Mouse (Mus musculus): Measurements from ENCODE around the gene Thrb. TPM values are rescaled to one million over a fixed set of nuclear protein-coding genes. Genes with fewer than 3 reads are reported as not detected.

Thrb gene
- polyA plus RNA-seq, 1 experiment from 2014 or later, result 0.20 TPM

- no peak overlapping the region for H3K27ac ChIP-seq (ENCODE audit: low read depth, low read length)
- H3K9me3 ChIP-seq (ENCODE audit: control insufficient read depth, low read length), result no peaks in the 10 kb centered on the region
- no peak overlapping the region for H3K4me2 ChIP-seq (replicated peaks; ENCODE audit: low read depth, low read length)
- no peaks in the 10 kb centered on the region for H3K36me3 ChIP-seq (ENCODE audit: control insufficient read depth, insufficient read depth, low read length)
- H3K4me1 ChIP-seq (ENCODE audit: control insufficient read depth, insufficient read depth, low read length), result no peaks in the 10 kb centered on the region
- H3K27me3 ChIP-seq (ENCODE audit: control insufficient read depth, insufficient read depth, low read length), result no peaks in the 10 kb centered on the region
- H3K9ac ChIP-seq (ENCODE audit: low read depth, low read length), result no peak overlapping the region
- WGBS, result 71% methylated on average over 1 of the region's 1 CpGs
- ATAC-seq (ENCODE audit: low FRiP score, low TSS enrichment), result no peak
- H3K4me3 ChIP-seq (ENCODE audit: low read length), result no peak overlapping the region
Measured at GRCm38 (mm10) chr14:17691246-17691645, 31.2 kb downstream of the Thrb start.

- 69% methylated on average over 4 of the region's 4 CpGs for WGBS
- Histone ChIP-seq H3K27ac (ENCODE audit: low read depth, low read length) (no peak overlapping the region), H3K4me3 (ENCODE audit: low read length) (no peak overlapping the region), H3K9ac (ENCODE audit: low read depth, low read length) (no peak overlapping the region), H3K4me2 (replicated peaks; ENCODE audit: low read depth, low read length) (no peak overlapping the region), H3K9me3 (ENCODE audit: control insufficient read depth, low read length) (no peaks in the 10 kb centered on the region), H3K4me1 (ENCODE audit: control insufficient read depth, insufficient read depth, low read length) (no peaks in the 10 kb centered on the region), H3K36me3 (ENCODE audit: control insufficient read depth, insufficient read depth, low read length) (no peaks in the 10 kb centered on the region), H3K27me3 (ENCODE audit: control insufficient read depth, insufficient read depth, low read length) (no peaks in the 10 kb centered on the region)
- ATAC-seq (ENCODE audit: low FRiP score, low TSS enrichment), result no peak
Measured at GRCm38 (mm10) chr14:17695526-17695925, 35.5 kb downstream of the Thrb start.

- no peak for ATAC-seq (ENCODE audit: low FRiP score, low TSS enrichment)
- H3K4me2 ChIP-seq (replicated peaks; ENCODE audit: low read depth, low read length), result no peak overlapping the region
- H3K9ac ChIP-seq (ENCODE audit: low read depth, low read length), result no peak overlapping the region
- H3K27me3 ChIP-seq (ENCODE audit: control insufficient read depth, insufficient read depth, low read length), result no peaks in the 10 kb centered on the region
- no peak overlapping the region for H3K4me3 ChIP-seq (ENCODE audit: low read length)
- H3K36me3 ChIP-seq (ENCODE audit: control insufficient read depth, insufficient read depth, low read length), result no peaks in the 10 kb centered on the region
- H3K9me3 ChIP-seq (ENCODE audit: control insufficient read depth, low read length), result no peaks in the 10 kb centered on the region
- WGBS, result 87% methylated on average over 9 of the region's 9 CpGs
- no peak overlapping the region for H3K27ac ChIP-seq (ENCODE audit: low read depth, low read length)
- H3K4me1 ChIP-seq (ENCODE audit: control insufficient read depth, insufficient read depth, low read length), result no peaks in the 10 kb centered on the region
Measured at GRCm38 (mm10) chr14:17697920-17698632, 38.0 kb downstream of the Thrb start.

GRCm38 (mm10) chr14:17700228-17700627, 40.2 kb downstream of the Thrb start:
- Histone ChIP-seq H3K36me3 (ENCODE audit: control insufficient read depth, insufficient read depth, low read length) (no peaks in the 10 kb centered on the region), H3K4me1 (ENCODE audit: control insufficient read depth, insufficient read depth, low read length) (no peaks in the 10 kb centered on the region), H3K27me3 (ENCODE audit: control insufficient read depth, insufficient read depth, low read length) (no peaks in the 10 kb centered on the region), H3K27ac (ENCODE audit: low read depth, low read length) (no peak overlapping the region), H3K4me3 (ENCODE audit: low read length) (no peak overlapping the region), H3K4me2 (replicated peaks; ENCODE audit: low read depth, low read length) (no peak overlapping the region), H3K9ac (ENCODE audit: low read depth, low read length) (no peak overlapping the region), H3K9me3 (ENCODE audit: control insufficient read depth, low read length) (no peaks in the 10 kb centered on the region)
- 82% methylated on average over 3 of the region's 3 CpGs for WGBS
- ATAC-seq (ENCODE audit: low FRiP score, low TSS enrichment), result no peak

GRCm38 (mm10) chr14:17713297-17713904, 53.3 kb downstream of the Thrb start:
- no peak for ATAC-seq (ENCODE audit: low FRiP score, low TSS enrichment)

GRCm38 (mm10) chr14:17719494-17719893, 59.4 kb downstream of the Thrb start:
- ATAC-seq (ENCODE audit: low FRiP score, low TSS enrichment), result no peak
- H3K9me3 ChIP-seq (ENCODE audit: control insufficient read depth, low read length), result no peaks in the 10 kb centered on the region; the same call in 1 of the 2 replicates
- H3K4me1 ChIP-seq (ENCODE audit: control insufficient read depth, insufficient read depth, low read length), result no peaks in the 10 kb centered on the region
- H3K4me2 ChIP-seq (replicated peaks; ENCODE audit: low read depth, low read length), result no peak overlapping the region
- H3K36me3 ChIP-seq (ENCODE audit: control insufficient read depth, insufficient read depth, low read length), result no peaks in the 10 kb centered on the region
- H3K9ac ChIP-seq (ENCODE audit: low read depth, low read length), result no peak overlapping the region
- 80% methylated on average over 2 of the region's 2 CpGs for WGBS
- H3K27me3 ChIP-seq (ENCODE audit: control insufficient read depth, insufficient read depth, low read length), result no peaks in the 10 kb centered on the region
- no peak overlapping the region for H3K4me3 ChIP-seq (ENCODE audit: low read length)
- H3K27ac ChIP-seq (ENCODE audit: low read depth, low read length), result no peak overlapping the region

More at GRCm38 (mm10) chr14:17713297-17713904, 53.3 kb downstream of the Thrb start:
- no peaks in the 10 kb centered on the region for H3K27me3 ChIP-seq (ENCODE audit: control insufficient read depth, insufficient read depth, low read length)
- 77% methylated on average over 7 of the region's 7 CpGs for WGBS
- no peaks in the 10 kb centered on the region; the same call in 1 of the 2 replicates for H3K9me3 ChIP-seq (ENCODE audit: control insufficient read depth, low read length)
- H3K4me1 ChIP-seq (ENCODE audit: control insufficient read depth, insufficient read depth, low read length), result no peaks in the 10 kb centered on the region
- no peak overlapping the region for H3K9ac ChIP-seq (ENCODE audit: low read depth, low read length)
- H3K4me2 ChIP-seq (replicated peaks; ENCODE audit: low read depth, low read length), result no peak overlapping the region
- H3K36me3 ChIP-seq (ENCODE audit: control insufficient read depth, insufficient read depth, low read length), result no peaks in the 10 kb centered on the region
- H3K4me3 ChIP-seq (ENCODE audit: low read length), result no peak overlapping the region
- H3K27ac ChIP-seq (ENCODE audit: low read depth, low read length), result no peak overlapping the region

- no peak overlapping the region for H3K4me3 ChIP-seq (ENCODE audit: low read length)
- H3K27ac ChIP-seq (ENCODE audit: low read depth, low read length), result no peak overlapping the region
- H3K9ac ChIP-seq (ENCODE audit: low read depth, low read length), result no peak overlapping the region
- no peaks in the 10 kb centered on the region for H3K4me1 ChIP-seq (ENCODE audit: control insufficient read depth, insufficient read depth, low read length)
- WGBS, result 37% methylated on average over 1 of the region's 1 CpGs
- no peaks in the 10 kb centered on the region for H3K27me3 ChIP-seq (ENCODE audit: control insufficient read depth, insufficient read depth, low read length)
- H3K4me2 ChIP-seq (replicated peaks; ENCODE audit: low read depth, low read length), result no peak overlapping the region
- no peaks in the 10 kb centered on the region for H3K36me3 ChIP-seq (ENCODE audit: control insufficient read depth, insufficient read depth, low read length)
- ATAC-seq (ENCODE audit: low FRiP score, low TSS enrichment), result no peak
- no peaks in the 10 kb centered on the region for H3K9me3 ChIP-seq (ENCODE audit: control insufficient read depth, low read length)
Measured at GRCm38 (mm10) chr14:17722824-17723445, 62.9 kb downstream of the Thrb start.

- Histone ChIP-seq H3K9me3 (ENCODE audit: control insufficient read depth, low read length) (no peaks in the 10 kb centered on the region), H3K36me3 (ENCODE audit: control insufficient read depth, insufficient read depth, low read length) (no peaks in the 10 kb centered on the region), H3K4me2 (replicated peaks; ENCODE audit: low read depth, low read length) (no peak overlapping the region), H3K4me1 (ENCODE audit: control insufficient read depth, insufficient read depth, low read length) (no peaks in the 10 kb centered on the region), H3K27ac (ENCODE audit: low read depth, low read length) (no peak overlapping the region), H3K4me3 (ENCODE audit: low read length) (no peak overlapping the region), H3K9ac (ENCODE audit: low read depth, low read length) (no peak overlapping the region), H3K27me3 (ENCODE audit: control insufficient read depth, insufficient read depth, low read length) (no peaks in the 10 kb centered on the region)
- no peak for ATAC-seq (ENCODE audit: low FRiP score, low TSS enrichment)
- 61% methylated on average over 3 of the region's 3 CpGs for WGBS
Measured at GRCm38 (mm10) chr14:17724577-17724976, 64.5 kb downstream of the Thrb start.

- H3K4me3 ChIP-seq (ENCODE audit: low read length), result no peak overlapping the region
- ATAC-seq (ENCODE audit: low FRiP score, low TSS enrichment), result no peak
- no peak overlapping the region for H3K27ac ChIP-seq (ENCODE audit: low read depth, low read length)
- no peaks in the 10 kb centered on the region for H3K4me1 ChIP-seq (ENCODE audit: control insufficient read depth, insufficient read depth, low read length)
- H3K9me3 ChIP-seq (ENCODE audit: control insufficient read depth, low read length), result no peaks in the 10 kb centered on the region
- H3K4me2 ChIP-seq (replicated peaks; ENCODE audit: low read depth, low read length), result no peak overlapping the region
- no peaks in the 10 kb centered on the region for H3K36me3 ChIP-seq (ENCODE audit: control insufficient read depth, insufficient read depth, low read length)
- WGBS, result 60% methylated on average over 1 of the region's 1 CpGs
- no peak overlapping the region for H3K9ac ChIP-seq (ENCODE audit: low read depth, low read length)
- H3K27me3 ChIP-seq (ENCODE audit: control insufficient read depth, insufficient read depth, low read length), result no peaks in the 10 kb centered on the region
Measured at GRCm38 (mm10) chr14:17726906-17727305, 66.8 kb downstream of the Thrb start.
